Mouse (Mus musculus): Measurements from ENCODE around the gene Pdzd7.

The Pdzd7 gene

GRCm38 (mm10) chr19:44980787-44981186 is 64.7 kb downstream of the Pdzd7 start:
- DNase-seq: no peak

DNA sequence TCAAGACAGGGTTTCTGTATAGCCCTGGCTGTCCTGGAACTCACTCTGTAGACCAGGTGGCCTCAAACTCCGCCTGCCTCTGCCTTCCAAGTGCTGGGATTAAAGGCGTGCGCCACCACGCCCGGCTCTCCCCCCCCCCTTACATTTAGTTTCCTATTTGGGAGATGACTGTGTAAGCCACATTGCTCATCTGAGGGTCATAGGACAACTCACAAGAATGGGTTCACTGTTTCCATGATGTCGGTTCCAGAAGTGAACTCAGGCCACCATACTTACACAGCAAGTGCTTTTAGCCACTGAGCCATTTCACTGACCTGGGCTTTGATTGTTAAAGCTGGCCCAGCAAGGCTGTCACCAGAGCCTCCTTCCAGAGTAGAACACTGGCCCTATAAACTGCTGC is 68.4 kb downstream of the Pdzd7 start:
- DNase-seq: no peak

Measured in thymus, postnatal 36 days (tissue).